Mouse (Mus musculus): ENCODE measurements around the gene Mgat4b. TPM values are rescaled to one million over a fixed set of nuclear protein-coding genes. Genes with fewer than 3 reads are reported as not detected.

Mgat4b gene
- polyA plus RNA-seq, 1 experiment from 2014 or later, result 11.8 TPM

DNA sequence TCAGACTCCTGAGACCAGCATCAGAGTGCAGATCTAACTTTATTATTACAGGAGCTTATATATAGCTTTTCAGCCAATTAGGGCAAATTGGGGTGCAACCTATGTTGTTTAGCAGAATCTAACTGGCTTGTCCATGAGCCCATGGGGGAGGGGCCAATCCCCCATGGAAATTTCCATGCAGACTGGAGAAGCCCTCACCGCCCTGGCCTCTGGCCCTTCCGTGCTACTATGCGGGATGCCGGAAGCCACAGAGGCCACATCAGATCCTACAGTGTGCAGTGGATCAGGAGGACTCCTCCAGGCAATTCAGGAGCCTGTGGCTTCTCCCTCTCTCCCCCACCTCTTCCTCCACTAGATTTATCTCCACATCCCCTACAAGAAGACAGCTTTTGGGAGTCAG lies 7.1 kb downstream of the Mgat4b start:
- Histone ChIP-seq H3K36me3 (ENCODE audit: control insufficient read depth, insufficient read depth) (no peaks in the 10 kb centered on the region), H3K9ac (ENCODE audit: low read length) (no peak overlapping the region), H3K4me1 (ENCODE audit: control insufficient read depth, insufficient read depth, low read length) (peaks cover 20% of the 10 kb centered on the region), H3K9me3 (replicated peaks; ENCODE audit: control insufficient read depth, low read length) (no peaks in the 10 kb centered on the region), H3K27ac (ENCODE audit: low read length) (0 out of 2 replicates have a peak overlapping the region, but pooled peaks have one; percentile 27), H3K4me3 (ENCODE audit: low read length) (no peak overlapping the region), H3K27me3 (ENCODE audit: control insufficient read depth, insufficient read depth, low read length) (no peaks in the 10 kb centered on the region), H3K4me2 (ENCODE audit: low read depth, low read length) (no peak overlapping the region)
- ATAC-seq (replicated peaks; ENCODE audit: extremely low read depth, insufficient read depth, low FRiP score), result no peak
- 48% methylated on average over 4 of the region's 4 CpGs for WGBS

- H3K9ac ChIP-seq (ENCODE audit: low read length), result no peak overlapping the region
- H3K27ac ChIP-seq (ENCODE audit: low read length), result no peak overlapping the region
- no peak for ATAC-seq (replicated peaks; ENCODE audit: extremely low read depth, insufficient read depth, low FRiP score)
- no peaks in the 10 kb centered on the region for H3K36me3 ChIP-seq (ENCODE audit: control insufficient read depth, insufficient read depth)
- peaks cover 18% of the 10 kb centered on the region for H3K4me1 ChIP-seq (ENCODE audit: control insufficient read depth, insufficient read depth, low read length)
- no peak overlapping the region for H3K4me2 ChIP-seq (ENCODE audit: low read depth, low read length)
- H3K4me3 ChIP-seq (ENCODE audit: low read length), result no peak overlapping the region
- WGBS, result 56% methylated on average over 2 of the region's 2 CpGs
- no peaks in the 10 kb centered on the region for H3K9me3 ChIP-seq (replicated peaks; ENCODE audit: control insufficient read depth, low read length)
- H3K27me3 ChIP-seq (ENCODE audit: control insufficient read depth, insufficient read depth, low read length), result no peaks in the 10 kb centered on the region
These were observed 9.1 kb downstream of the Mgat4b start for GRCm38 (mm10) chr11:50219833-50220232.

DNA sequence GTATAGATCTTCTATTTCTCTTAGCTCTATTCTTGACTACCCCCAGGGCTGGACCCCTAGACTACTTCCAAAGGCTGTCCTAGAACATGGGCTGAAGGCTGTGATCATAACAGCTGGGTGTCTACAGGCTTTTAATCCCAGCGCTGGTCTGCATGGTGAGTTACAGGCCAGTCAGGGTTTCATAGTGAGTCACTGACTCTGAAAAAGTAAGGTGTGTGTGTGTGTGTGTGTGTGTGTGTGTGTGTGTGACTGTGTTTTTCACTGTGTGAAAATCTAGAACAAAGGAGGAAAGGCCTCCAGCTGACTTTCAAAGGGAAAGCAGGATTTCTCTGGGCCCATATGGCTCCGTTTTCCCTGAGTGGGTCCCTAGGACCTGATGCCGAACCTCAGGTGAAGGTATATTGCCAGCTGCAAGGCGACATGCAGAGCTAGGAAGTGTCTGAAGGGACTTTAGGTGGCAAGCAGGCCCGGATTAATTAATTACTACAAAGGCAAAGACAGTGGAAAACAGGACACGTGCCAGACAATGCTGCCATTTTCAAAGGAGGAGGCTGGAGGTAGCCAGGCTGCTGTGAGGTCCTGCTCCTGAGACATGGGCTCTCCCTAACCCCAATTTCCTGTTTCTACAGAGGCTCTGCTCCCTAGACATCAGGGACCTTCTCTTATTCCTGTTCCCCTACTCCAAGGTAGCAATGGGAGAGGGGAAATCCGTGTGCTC lies 12.0 kb downstream of the Mgat4b start:
- WGBS, result 62% methylated on average over 7 of the region's 7 CpGs

GRCm38 (mm10) chr11:50223783-50224662 lies 13.3 kb downstream of the Mgat4b start:
- H3K9me3 ChIP-seq (replicated peaks; ENCODE audit: control insufficient read depth, low read length), result no peaks in the 10 kb centered on the region
- H3K27ac ChIP-seq (ENCODE audit: low read length), result peak overlapping the region; percentile 79
- H3K4me1 ChIP-seq (ENCODE audit: control insufficient read depth, insufficient read depth, low read length), result peaks cover 24% of the 10 kb centered on the region
- H3K4me2 ChIP-seq (ENCODE audit: low read depth, low read length), result peak overlapping the region; percentile 96
- ATAC-seq (replicated peaks; ENCODE audit: extremely low read depth, insufficient read depth, low FRiP score), result no peak
- H3K9ac ChIP-seq (ENCODE audit: low read length), result peak overlapping the region; percentile 95
- WGBS, result 8% methylated on average over 17 of the region's 17 CpGs
- H3K36me3 ChIP-seq (ENCODE audit: control insufficient read depth, insufficient read depth), result no peaks in the 10 kb centered on the region
- peak overlapping the region; percentile 89 for H3K4me3 ChIP-seq (ENCODE audit: low read length)
- H3K27me3 ChIP-seq (ENCODE audit: control insufficient read depth, insufficient read depth, low read length), result no peaks in the 10 kb centered on the region

More for the DNA sequence above, 12.0 kb downstream of the Mgat4b start:
- ATAC-seq (replicated peaks; ENCODE audit: extremely low read depth, insufficient read depth, low FRiP score), result no peak
- Histone ChIP-seq H3K36me3 (ENCODE audit: control insufficient read depth, insufficient read depth) (no peaks in the 10 kb centered on the region), H3K4me1 (ENCODE audit: control insufficient read depth, insufficient read depth, low read length) (peaks cover 24% of the 10 kb centered on the region), H3K4me3 (ENCODE audit: low read length) (no peak overlapping the region), H3K27ac (ENCODE audit: low read length) (no peak overlapping the region), H3K27me3 (ENCODE audit: control insufficient read depth, insufficient read depth, low read length) (no peaks in the 10 kb centered on the region), H3K9ac (ENCODE audit: low read length) (no peak overlapping the region), H3K4me2 (ENCODE audit: low read depth, low read length) (no peak overlapping the region), H3K9me3 (replicated peaks; ENCODE audit: control insufficient read depth, low read length) (no peaks in the 10 kb centered on the region)

DNA sequence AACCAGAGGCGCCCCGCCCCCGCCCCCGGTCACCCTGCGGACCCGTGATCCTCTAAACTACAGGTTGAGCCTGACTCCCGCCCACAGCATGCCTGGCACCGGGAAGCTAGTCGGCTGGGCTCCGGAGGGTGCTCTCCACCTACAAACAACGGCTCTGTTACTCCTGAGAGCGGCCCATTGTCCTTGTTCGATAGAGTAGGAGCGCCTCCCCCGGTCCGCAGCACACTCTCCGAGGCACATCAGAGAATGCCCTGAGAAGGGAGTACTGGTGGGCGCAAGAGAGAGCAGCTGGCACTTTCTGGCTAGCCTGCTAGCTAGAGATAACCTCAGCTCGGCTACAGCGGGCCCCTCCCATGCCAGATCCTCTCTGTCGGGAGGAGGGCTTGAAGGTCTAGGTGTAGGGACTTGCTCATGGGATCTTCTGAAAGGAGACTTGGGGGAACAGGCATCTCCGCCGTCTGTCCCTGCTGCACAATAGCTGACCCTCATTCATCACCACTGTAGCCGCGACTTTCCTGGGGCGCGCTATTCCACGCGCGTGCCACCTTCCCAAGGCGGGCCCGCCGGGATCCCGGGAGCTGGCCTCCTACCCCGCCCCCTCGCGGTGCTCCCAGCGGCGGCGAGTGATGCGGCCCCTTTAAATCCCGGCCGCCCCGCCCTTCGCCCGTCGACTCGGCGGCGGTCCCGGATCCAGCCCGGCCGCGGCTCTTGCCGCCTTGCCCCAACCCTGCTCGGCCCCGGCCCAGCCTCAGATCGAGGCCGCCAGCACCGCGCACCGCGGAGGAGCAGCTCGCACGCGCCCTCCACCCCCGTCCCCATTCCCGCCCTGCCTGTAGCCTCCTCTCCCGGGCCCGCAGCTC lies 14.2 kb downstream of the Mgat4b start:
- peak overlapping the region; percentile 89 for H3K4me3 ChIP-seq (ENCODE audit: low read length)
- peak overlapping the region; percentile 79 for H3K27ac ChIP-seq (ENCODE audit: low read length)
- peak overlapping the region; percentile 95 for H3K9ac ChIP-seq (ENCODE audit: low read length)
- ATAC-seq (replicated peaks; ENCODE audit: extremely low read depth, insufficient read depth, low FRiP score), result peak; percentile 87
- H3K9me3 ChIP-seq (replicated peaks; ENCODE audit: control insufficient read depth, low read length), result no peaks in the 10 kb centered on the region
- WGBS, result under 1% methylated on average over 67 of the region's 70 CpGs
- no peaks in the 10 kb centered on the region for H3K27me3 ChIP-seq (ENCODE audit: control insufficient read depth, insufficient read depth, low read length)
- peak overlapping the region; percentile 96 for H3K4me2 ChIP-seq (ENCODE audit: low read depth, low read length)
- H3K4me1 ChIP-seq (ENCODE audit: control insufficient read depth, insufficient read depth, low read length), result peaks cover 30% of the 10 kb centered on the region
- H3K36me3 ChIP-seq (ENCODE audit: control insufficient read depth, insufficient read depth), result no peaks in the 10 kb centered on the region

DNA sequence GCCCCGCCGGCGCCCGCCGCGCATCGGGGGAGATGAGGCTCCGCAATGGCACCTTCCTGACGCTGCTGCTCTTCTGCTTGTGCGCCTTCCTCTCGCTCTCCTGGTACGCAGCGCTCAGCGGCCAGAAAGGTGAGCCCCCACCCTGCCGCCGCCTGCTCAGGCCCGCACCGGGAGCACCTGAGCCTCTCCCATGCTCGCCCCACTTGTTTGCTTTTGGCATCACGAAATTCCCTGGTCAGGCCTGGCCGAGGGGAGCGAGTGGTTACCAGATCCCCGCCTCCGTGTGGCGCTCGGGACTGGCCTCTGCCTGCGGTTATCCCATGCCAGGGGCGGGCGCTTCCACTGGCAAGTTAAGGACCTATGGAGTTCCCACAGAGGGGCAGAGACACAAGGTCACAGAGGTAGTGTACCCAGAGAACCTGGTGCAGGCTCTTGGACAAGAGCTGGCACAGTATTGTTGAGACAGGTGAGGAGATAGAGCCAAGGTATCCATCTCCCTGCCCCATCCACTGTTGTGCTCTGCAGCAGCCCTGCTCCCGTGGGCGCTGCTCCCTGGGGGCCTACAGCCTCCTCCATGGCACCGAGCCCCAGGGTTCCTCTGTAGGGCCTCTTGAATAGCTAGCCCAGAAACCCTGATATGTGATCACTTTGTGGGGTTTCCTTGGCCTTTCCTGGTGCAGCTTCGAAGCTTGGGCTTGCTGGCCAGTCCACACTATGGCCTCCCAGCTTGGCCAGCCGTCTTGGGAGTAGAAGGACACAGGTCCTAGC lies 15.1 kb downstream of the Mgat4b start:
- Histone ChIP-seq H3K9me3 (replicated peaks; ENCODE audit: control insufficient read depth, low read length) (no peaks in the 10 kb centered on the region), H3K27me3 (ENCODE audit: control insufficient read depth, insufficient read depth, low read length) (no peaks in the 10 kb centered on the region), H3K4me2 (ENCODE audit: low read depth, low read length) (peak overlapping the region; percentile 96), H3K36me3 (ENCODE audit: control insufficient read depth, insufficient read depth) (no peaks in the 10 kb centered on the region), H3K9ac (ENCODE audit: low read length) (peak overlapping the region; percentile 95), H3K4me1 (ENCODE audit: control insufficient read depth, insufficient read depth, low read length) (peaks cover 33% of the 10 kb centered on the region), H3K27ac (ENCODE audit: low read length) (peak overlapping the region; percentile 79), H3K4me3 (ENCODE audit: low read length) (peak overlapping the region; percentile 89)
- 2% methylated on average over 33 of the region's 34 CpGs for WGBS
- peak; percentile 20; the same call in 1 of the 2 replicates for ATAC-seq (replicated peaks; ENCODE audit: extremely low read depth, insufficient read depth, low FRiP score)

DNA sequence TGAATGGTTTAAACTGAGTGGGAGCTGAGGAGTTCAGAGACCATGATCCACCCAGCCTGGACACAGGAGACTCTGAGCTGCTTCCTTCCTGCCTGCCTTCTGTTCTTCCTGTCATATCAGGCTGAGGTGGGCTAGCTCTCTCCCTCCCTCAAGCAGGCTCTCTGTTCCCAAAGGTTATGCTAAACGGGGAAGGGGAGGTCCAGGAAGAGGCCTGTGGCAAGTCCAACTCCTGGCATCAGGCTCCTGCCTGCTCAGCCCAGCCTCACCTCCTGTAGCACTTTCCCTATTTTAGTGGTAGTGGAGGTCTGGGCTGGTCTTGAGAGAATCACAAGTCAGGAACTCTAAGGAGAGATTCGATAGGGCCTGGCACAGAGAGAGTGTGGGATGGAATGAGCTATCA lies 15.7 kb downstream of the Mgat4b start:
- WGBS, result 40% methylated on average over 2 of the region's 2 CpGs
- Histone ChIP-seq H3K4me3 (ENCODE audit: low read length) (peak overlapping the region; percentile 89), H3K4me2 (ENCODE audit: low read depth, low read length) (peak overlapping the region; percentile 96), H3K4me1 (ENCODE audit: control insufficient read depth, insufficient read depth, low read length) (peaks cover 36% of the 10 kb centered on the region), H3K36me3 (ENCODE audit: control insufficient read depth, insufficient read depth) (no peaks in the 10 kb centered on the region), H3K27me3 (ENCODE audit: control insufficient read depth, insufficient read depth, low read length) (no peaks in the 10 kb centered on the region), H3K9ac (ENCODE audit: low read length) (peak overlapping the region; percentile 95), H3K27ac (ENCODE audit: low read length) (peak overlapping the region; percentile 81), H3K9me3 (replicated peaks; ENCODE audit: control insufficient read depth, low read length) (no peaks in the 10 kb centered on the region)
- ATAC-seq (replicated peaks; ENCODE audit: extremely low read depth, insufficient read depth, low FRiP score), result no peak

DNA sequence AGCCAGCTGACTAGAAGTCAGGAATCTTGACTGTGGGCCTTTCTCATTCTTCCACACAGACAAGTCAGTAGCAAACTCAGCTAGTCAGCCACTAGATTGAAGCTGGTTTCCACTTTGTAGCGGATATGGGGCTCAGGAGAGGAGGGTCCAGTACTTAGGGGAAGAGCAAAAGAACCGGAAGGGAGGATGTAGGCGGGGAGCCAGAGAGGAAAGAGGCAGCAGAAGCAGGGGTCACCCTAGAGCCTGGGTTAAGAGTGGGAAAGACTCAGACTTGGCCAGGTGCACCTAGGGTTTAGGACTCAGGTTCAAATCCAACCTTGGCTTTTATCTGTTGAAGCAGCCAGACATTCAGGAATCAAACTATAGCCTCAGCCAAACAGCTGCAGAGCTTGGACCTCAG lies 16.5 kb downstream of the Mgat4b start:
- 67% methylated on average over 3 of the region's 3 CpGs for WGBS
- peaks cover 7% of the 10 kb centered on the region for H3K36me3 ChIP-seq (ENCODE audit: control insufficient read depth, insufficient read depth)
- H3K9ac ChIP-seq (ENCODE audit: low read length), result no peak overlapping the region; the same call in none of the 2 replicates
- peak overlapping the region; percentile 96 for H3K4me2 ChIP-seq (ENCODE audit: low read depth, low read length)
- H3K27me3 ChIP-seq (ENCODE audit: control insufficient read depth, insufficient read depth, low read length), result no peaks in the 10 kb centered on the region
- ATAC-seq (replicated peaks; ENCODE audit: extremely low read depth, insufficient read depth, low FRiP score), result no peak
- H3K27ac ChIP-seq (ENCODE audit: low read length), result peak overlapping the region; percentile 81
- H3K4me1 ChIP-seq (ENCODE audit: control insufficient read depth, insufficient read depth, low read length), result peaks cover 36% of the 10 kb centered on the region
- no peaks in the 10 kb centered on the region for H3K9me3 ChIP-seq (replicated peaks; ENCODE audit: control insufficient read depth, low read length)
- no peak overlapping the region for H3K4me3 ChIP-seq (ENCODE audit: low read length)

All from heart, embryonic 16.5 days (tissue).